Mouse (Mus musculus) adipocyte (in vitro differentiated cells): ENCODE results near the gene 4930426L09Rik.
"Not testable (repeated sequence)": the region's sequence is repeated elsewhere in the genome, so short reads cannot be mapped to it uniquely, and the experiment has no call there.

Experiments
- DNase-seq: peaks from one replicate; pipeline ENCODE4 v3.0.0-alpha.2; 2016; ENCODE audit warnings: low spot score

The 4930426L09Rik gene

GRCm38 (mm10) chr2:18970461-18970860 lies 27.7 kb upstream of the 4930426L09Rik start:
- DNase-seq = no peak

DNA sequence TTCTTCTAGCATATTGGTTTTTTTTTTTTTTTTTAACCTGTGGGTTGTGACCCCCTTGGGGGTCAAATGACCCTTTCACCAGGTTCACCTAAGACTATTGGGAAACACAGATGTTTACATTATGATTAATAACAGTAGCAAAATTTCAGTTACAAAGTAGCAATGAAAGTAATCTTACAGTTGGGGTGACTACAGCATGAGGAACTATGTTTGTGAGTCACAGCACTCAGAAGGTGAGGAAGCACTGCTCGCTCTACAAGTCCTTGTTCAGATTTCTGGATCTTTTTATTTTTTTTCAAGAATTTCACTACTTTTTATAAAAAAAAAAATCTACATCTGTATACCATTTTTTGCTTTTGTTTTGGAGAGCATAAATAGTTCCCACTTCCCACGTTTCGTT lies 26.6 kb upstream of the 4930426L09Rik start:
- DNase-seq = no peak

DNA sequence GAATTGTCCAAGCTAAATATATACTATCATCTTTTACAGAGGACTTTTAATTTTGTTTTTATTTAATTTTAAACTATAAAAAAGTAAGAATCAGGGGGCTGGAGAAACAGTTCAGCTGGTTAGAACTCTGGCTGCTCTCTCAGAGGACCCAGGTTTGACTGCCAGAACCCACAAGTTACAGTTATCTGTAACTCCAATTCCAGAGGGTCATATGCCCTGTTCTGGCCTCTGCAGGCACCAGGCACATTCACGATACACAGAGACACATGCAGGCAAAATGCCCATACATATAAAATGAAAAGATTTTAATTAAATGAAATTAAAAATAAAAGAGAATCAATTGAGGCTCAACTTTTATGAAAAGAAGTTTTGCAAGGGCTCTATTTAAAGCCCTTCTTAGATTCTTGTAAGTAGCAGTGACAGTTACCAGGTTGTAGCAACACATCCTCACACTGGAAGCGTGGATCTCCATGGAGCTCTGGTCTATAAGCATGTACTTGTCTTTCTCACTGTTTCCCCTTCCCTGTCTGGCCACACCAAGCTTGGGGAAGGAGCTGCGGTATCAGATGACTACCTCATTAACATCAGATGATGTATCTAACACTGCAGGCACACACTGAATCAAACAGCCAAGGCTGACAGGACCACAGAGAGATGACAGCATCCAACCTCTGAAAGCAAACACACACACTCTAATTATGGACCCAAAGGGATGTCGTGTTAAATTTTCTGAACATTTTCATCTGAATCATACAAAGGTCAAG lies 23.1 kb upstream of the 4930426L09Rik start:
- no peak for DNase-seq

- DNase-seq = no peak
These were observed 22.0 kb upstream of the 4930426L09Rik start for GRCm38 (mm10) chr2:18976175-18976574.

GRCm38 (mm10) chr2:18977201-18977805 lies 20.8 kb upstream of the 4930426L09Rik start:
- DNase-seq = no peak

DNA sequence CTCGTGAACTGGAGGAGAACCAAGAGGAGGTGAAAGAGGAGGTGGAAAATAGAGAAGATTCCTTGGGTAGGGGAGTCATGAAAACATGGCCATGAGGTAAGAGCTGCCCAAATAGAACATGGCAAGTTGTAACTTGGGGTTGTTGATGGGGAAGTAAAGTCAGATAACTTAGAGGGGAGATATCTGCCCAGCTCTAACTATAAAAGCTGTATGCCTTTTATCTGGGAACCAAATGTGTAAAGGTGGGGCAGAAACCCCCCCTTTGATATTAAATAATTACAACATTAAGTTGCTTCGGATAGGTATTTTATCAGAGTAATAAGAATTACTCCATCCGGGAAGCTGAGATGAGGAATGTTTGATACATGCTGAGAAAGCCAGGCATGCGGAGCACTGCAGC lies 19.1 kb upstream of the 4930426L09Rik start:
- no peak for DNase-seq

- DNase-seq = no peak
These were observed 18.5 kb upstream of the 4930426L09Rik start for GRCm38 (mm10) chr2:18979675-18980074.

DNA sequence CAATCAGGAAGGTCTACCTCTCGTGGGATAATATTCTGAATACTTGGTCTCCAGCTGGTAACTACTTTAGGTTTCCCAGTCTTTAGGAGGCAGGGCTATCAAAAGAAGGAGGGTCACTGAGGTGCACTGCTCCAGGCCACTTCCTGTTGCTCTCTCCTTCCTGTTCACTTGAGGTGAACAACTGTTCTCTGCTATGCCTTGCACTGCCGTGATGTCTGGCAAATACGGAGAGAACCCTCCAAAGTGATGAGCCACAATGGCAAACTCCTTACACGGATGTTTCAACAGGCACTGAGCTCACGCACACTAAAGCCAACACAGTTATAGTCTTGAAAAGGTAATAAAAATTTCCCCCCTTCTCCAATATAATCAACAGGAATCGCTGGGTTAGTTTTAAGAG lies 15.6 kb upstream of the 4930426L09Rik start:
- DNase-seq = no peak

- no peak for DNase-seq
These were observed 14.6 kb upstream of the 4930426L09Rik start for GRCm38 (mm10) chr2:18983546-18983945.

DNA sequence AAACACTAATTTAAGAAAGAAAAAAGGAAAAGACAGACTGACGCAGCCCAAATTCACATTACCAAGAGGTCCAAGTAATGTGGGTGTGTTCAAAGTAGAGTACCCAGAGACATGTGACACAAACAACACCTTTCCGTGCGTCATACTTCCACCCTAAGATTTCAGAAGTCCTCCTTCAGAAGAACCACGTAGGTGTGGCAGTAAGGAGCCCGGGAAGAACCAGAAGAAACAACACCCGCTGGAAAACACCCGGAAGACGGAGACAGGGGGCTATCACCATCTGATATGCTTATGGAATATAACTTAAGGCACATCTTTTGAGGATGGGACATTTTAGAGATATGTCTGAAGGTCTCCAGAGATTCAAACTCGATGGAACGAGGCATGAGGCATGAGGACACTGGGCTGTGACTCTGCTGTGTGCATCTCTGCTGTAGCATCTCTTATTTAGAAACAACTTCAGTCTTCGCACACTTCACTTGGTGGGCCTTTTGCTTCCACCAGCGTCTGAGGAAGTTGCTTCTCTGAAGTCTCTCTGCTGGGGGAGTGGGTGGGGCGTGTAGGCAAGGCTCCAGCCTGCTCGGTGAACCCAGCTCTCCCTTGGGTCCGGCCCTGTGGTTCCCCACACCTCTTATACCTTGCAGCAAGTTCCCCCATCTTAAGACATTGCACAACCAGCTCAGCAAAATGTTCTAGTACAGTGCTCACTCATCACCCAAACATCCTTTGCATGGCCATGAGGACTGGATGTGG lies 13.9 kb upstream of the 4930426L09Rik start:
- no peak for DNase-seq

GRCm38 (mm10) chr2:18985506-18985905 lies 12.6 kb upstream of the 4930426L09Rik start:
- no peak for DNase-seq

- DNase-seq = no peak
These were observed 9.3 kb upstream of the 4930426L09Rik start for GRCm38 (mm10) chr2:18988885-18989284.

DNA sequence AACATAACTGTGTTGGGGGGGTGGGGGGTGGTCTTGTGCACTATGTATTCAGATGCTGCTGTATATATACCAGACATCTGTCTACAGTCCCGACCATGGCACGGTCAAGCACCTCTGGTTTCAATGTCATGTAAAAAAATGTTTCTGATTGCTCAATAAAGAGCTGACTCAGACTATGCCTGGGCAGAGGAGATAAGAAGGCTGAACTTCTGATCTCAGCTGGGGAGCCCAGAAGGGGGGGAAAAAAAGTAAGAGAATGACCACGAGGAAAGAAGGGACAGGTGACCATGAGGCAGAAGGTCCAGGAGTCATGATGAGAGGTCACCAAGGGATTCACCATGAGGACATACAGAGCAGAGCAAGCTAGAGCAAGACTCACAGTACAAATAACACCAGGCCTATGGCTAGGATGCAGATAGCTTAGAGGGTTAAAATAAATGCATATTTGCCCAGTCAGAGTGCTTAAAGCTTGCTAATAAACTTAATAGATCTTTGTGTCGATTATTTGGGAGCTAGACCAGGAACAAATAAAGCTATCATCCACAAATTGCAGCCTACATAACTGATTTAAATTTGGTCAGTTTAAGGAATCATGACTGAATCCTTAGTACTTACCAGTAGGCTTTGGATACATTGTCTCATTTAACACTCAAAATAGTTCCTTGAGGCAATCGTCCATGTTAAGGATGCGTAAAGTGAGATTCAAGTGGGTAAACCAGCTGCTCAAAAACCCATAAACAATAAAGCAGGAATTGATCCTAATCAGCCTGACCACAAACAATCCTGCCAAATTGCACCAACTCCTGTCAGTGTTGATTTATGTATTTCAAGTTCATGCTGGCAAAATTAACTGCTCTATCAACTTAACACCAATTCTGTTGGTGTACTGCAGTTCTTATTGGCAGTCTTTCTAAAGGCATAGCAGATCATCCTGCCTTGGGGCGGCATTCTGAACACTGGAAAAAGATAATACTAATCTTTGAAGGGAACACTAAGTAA lies 5.3 kb upstream of the 4930426L09Rik start:
- DNase-seq = peak; percentile 13

GRCm38 (mm10) chr2:18996451-18997211 lies 1.5 kb upstream of the 4930426L09Rik start:
- no peak for DNase-seq

DNA sequence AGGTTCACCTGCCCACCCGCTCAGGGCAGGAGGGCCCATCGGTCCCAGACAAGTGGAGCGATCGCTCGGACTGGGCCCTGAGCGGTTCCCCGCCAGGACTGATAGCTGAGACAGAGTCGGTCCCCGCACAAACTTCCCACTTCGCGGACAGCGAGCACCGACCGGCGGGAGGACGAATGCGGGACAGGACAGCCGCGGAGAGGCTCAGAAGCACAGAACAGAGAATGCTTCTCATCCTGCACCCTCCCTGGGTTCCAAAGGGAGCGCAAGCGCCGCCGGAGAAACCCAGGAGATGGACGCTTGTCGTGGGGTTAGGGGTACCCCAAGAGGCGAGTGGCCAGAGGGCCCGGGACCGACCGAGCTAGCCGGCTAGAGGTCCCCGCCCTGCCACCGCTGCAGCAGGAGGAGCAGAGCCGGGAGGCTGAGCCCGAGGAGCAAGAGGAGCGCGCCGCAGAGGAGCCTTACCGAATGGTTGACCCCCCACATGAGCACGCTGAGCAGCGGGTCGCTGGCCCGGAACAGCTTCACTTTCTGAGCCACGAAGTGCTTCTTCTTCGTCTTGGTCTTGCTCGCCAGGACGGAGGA lies 664 bp upstream of the 4930426L09Rik start:
- peak; percentile 21 for DNase-seq

GRCm38 (mm10) chr2:18999395-18999794 lies 1.3 kb downstream of the 4930426L09Rik start:
- no peak for DNase-seq

DNA sequence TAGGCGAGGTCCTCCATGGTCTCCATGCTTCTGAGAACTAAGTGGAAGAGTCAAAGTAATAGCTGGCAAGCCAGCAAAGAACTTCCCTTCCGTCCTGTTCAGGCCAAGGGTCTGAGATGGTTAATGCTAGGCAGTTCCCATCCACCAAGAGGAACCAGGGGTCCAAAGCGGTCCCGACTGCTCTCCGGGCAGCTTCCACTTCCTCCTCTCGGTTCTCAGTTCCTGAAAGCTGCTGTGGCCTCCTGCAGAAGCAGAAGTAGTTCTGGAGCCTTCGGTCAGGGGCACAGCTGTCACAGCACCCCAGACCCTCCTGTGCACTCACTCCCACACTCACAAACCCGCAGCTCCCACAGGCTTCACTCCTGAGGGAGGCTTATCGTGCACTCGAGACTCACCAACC lies 6.7 kb downstream of the 4930426L09Rik start:
- DNase-seq = no peak

GRCm38 (mm10) chr2:19006124-19006523 lies 8.0 kb downstream of the 4930426L09Rik start:
- DNase-seq = no peak

- DNase-seq = no peak
These were observed 9.4 kb downstream of the 4930426L09Rik start for GRCm38 (mm10) chr2:19007580-19007979.

DNA sequence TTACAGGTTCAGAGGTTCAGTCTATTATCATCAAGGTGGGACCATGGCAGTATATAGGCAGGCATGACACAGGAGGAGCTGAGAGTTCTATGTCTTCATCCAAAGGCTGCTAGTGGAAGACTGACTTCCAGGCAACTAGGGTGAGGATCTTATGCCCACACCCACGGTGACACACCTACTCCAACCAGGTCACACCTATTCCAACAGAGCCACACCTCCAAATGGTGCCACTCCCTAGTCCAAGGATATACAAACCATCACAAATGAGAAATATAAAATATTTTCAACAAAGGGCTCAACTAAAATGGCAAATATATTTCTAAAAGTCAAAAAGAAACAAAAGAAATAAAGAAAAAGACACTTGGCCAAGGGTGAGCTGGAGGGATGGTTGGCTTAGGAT lies 12.4 kb downstream of the 4930426L09Rik start:
- DNase-seq = not testable (repeated sequence)

- DNase-seq = no peak
These were observed 13.3 kb downstream of the 4930426L09Rik start for GRCm38 (mm10) chr2:19011443-19011842.
